Mouse (Mus musculus) liver, embryonic 12.5 days (tissue): ENCODE measurements around the gene Letm1. TPM values are rescaled to one million over a fixed set of nuclear protein-coding genes. Genes with fewer than 3 reads are reported as not detected.

Experiments used
- ATAC-seq: fragments of 200-750 bp; cut with Nextera tagmentation; 2 replicates; pipeline ENCODE4 v1.8.0; 2017; ENCODE audit warnings: moderate number of reproducible peaks, mild to moderate bottlenecking, moderate library complexity
- H3K27ac ChIP-seq: fragments of 300-500 bp; sonication (generic); 2 replicates; pipeline ENCODE4 v1.5.1; 2016; ENCODE audit warnings: mild to moderate bottlenecking
- H3K27me3 ChIP-seq: fragments of 300-500 bp; sonication (generic); replicated peaks from 2 replicates; pipeline ENCODE4 v1.6.1; 2016; ENCODE audit warnings: mild to moderate bottlenecking, moderate library complexity
- H3K36me3 ChIP-seq: fragments of 300-500 bp; sonication (generic); 2 replicates; pipeline ENCODE4 v1.6.1; 2016; ENCODE audit warnings: mild to moderate bottlenecking, moderate library complexity
- H3K4me1 ChIP-seq: fragments of 300-500 bp; sonication (generic); 2 replicates; pipeline ENCODE4 v1.6.1; 2016
- H3K4me2 ChIP-seq: fragments of 300-500 bp; sonication (generic); 2 replicates; pipeline ENCODE4 v1.6.1; 2016; ENCODE audit warnings: mild to moderate bottlenecking, moderate library complexity
- H3K4me3 ChIP-seq: fragments of 300-500 bp; sonication (generic); 2 replicates; pipeline ENCODE4 v1.5.1; 2016; ENCODE audit warnings: mild to moderate bottlenecking, moderate library complexity
- H3K9ac ChIP-seq: fragments of 300-500 bp; sonication (generic); 2 replicates; pipeline ENCODE4 v1.6.1; 2016; ENCODE audit warnings: mild to moderate bottlenecking, moderate library complexity
- H3K9me3 ChIP-seq: fragments of 300-500 bp; sonication (generic); replicated peaks from 2 replicates; pipeline ENCODE4 v1.6.1; 2016; ENCODE audit warnings: mild to moderate bottlenecking, moderate library complexity
- WGBS: fragments of 180-500 bp; shearing (Covaris S2); methylation state at CpG from one replicate; pipeline ENCODE4 v1.1.7; 2016; ENCODE audit not compliant: insufficient replicate concordance; 5-methylcytosine and 5-hydroxymethylcytosine counted together
- polyA plus RNA-seq: library from polyadenylated mRNA; unstranded; fragments of >200 nt; fragmentation: Nextera tagmentation; extraction: Ambion mirVana; gene quantifications from 2 replicates; pipeline ENCODE4 v1.2.1, GENCODE M21; 2016

The Letm1 gene
- polyA plus RNA-seq, 1 experiment from 2014 or later: 41.7 TPM

GRCm38 (mm10) chr5:33721541-33722265 is 60.9 kb downstream of the Letm1 start, which contains the start of gene Fgfr3:
Gene Fgfr3, plus strand, starts transcription at chr5:33721674.
- Histone ChIP-seq H3K27ac (peak within 1 kb of the TSS; percentile 25), H3K9ac (peak within 1 kb of the TSS; percentile 66), H3K27me3 (peaks cover 89% of the 10 kb centered on the region), H3K36me3 (no peaks in the 10 kb centered on the region), H3K4me2 (peak within 1 kb of the TSS; percentile 82), H3K4me3 (peak within 1 kb of the TSS; percentile 64), H3K4me1 (peaks cover 48% of the 10 kb centered on the region), H3K9me3 (no peaks in the 10 kb centered on the region)
- ATAC-seq: peak; percentile 66
- WGBS: under 1% methylated on average over 61 of the region's 73 CpGs

DNA sequence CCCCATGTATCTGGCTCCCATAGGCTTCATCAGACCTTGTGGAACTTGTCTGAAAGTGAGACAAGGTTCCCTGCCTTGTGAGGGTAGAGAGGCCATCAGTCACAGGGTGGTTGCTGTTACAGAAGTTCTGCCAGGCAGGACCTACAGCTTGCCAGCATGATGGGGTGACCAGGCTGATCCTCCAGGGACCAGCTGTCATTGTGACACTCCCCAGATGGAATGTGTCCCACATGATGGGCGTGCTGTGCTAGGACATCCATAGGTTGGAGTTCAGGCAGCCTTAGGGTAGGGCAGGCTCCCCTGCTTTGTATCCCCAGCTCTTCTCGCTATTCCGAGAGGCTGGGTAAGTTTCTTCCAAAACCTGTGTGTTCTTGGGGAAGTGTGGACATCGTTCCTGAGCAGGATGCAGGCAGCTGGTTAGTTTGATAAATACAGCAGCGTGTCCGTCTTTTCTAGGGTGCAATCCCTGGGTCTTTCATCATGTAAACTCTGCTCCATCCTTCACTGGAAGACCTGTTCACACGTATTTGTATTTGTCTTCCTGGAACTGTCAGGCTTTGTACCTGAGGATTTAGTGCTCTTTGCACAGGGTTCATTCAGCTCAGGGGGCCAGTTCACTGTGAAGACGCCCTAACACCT is 61.6 kb downstream of the Letm1 start:
- H3K9me3 ChIP-seq: no peaks in the 10 kb centered on the region
- H3K4me3 ChIP-seq: peak overlapping the region; percentile 64
- H3K27ac ChIP-seq: no peak overlapping the region
- H3K36me3 ChIP-seq: no peaks in the 10 kb centered on the region
- no peak overlapping the region for H3K9ac ChIP-seq
- WGBS: 8% methylated on average over 8 of the region's 8 CpGs
- H3K4me2 ChIP-seq: peak overlapping the region; percentile 82
- H3K27me3 ChIP-seq: peaks cover 81% of the 10 kb centered on the region
- peaks cover 44% of the 10 kb centered on the region for H3K4me1 ChIP-seq
- no peak for ATAC-seq

- peaks cover 72% of the 10 kb centered on the region for H3K27me3 ChIP-seq
Observed at GRCm38 (mm10) chr5:33718460-33718859, 64.2 kb downstream of the Letm1 start.

DNA sequence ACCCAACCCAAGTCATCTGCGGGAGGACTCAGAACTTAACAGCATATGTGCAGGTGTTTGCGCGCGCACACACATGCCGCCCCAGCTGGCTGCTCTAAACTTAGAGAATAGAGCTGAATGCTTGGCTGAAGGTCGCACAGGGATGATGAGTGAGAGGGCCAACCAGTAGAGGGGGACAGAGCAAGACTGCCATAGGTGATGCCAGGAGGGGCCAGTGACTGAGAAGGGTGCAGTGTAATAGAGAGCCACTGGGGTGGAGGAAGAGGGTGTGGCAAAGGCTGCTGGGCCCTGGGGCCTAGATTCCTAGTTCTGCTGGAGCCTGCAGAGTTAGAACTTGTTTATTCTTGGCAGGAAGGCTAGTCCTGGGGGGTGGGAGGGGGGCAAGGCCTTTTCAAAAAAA is 66.2 kb downstream of the Letm1 start:
- ATAC-seq: no peak
- 79% methylated on average over 6 of the region's 6 CpGs for WGBS

More at GRCm38 (mm10) chr5:33718460-33718859, 64.2 kb downstream of the Letm1 start:
- Histone ChIP-seq H3K27ac (no peak overlapping the region), H3K4me3 (no peak overlapping the region), H3K4me2 (no peak overlapping the region), H3K9me3 (no peaks in the 10 kb centered on the region), H3K36me3 (no peaks in the 10 kb centered on the region), H3K9ac (no peak overlapping the region), H3K4me1 (peaks cover 36% of the 10 kb centered on the region)
- ATAC-seq: no peak
- 55% methylated on average over 5 of the region's 5 CpGs for WGBS

DNA sequence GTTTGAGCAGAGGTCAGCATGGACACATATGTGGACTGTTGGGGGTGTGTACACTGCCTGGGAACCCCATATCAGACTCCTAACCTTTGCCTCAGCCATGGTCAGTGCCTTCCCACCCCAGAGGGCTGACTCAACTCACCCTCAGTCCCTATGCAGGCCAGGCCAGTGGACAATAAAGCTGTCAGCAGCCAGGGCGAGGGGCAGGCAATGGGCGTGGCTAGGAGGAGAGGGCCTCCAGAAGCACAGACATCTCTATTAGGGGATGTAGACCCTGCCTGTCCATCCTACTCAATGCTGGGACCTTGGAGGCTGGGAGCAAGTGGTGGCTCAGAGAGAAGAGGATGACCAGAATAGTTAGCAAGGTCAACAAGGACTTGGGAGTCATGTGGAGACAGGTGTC is 67.4 kb downstream of the Letm1 start:
- no peak for ATAC-seq
- no peak overlapping the region for H3K9ac ChIP-seq
- peaks cover 39% of the 10 kb centered on the region for H3K27me3 ChIP-seq
- 55% methylated on average over 2 of the region's 2 CpGs for WGBS
- peaks cover 3% of the 10 kb centered on the region for H3K4me1 ChIP-seq
- H3K9me3 ChIP-seq: no peaks in the 10 kb centered on the region
- H3K36me3 ChIP-seq: no peaks in the 10 kb centered on the region
- no peak overlapping the region for H3K27ac ChIP-seq
- no peak overlapping the region for H3K4me2 ChIP-seq
- no peak overlapping the region for H3K4me3 ChIP-seq

More for the DNA sequence above, 66.2 kb downstream of the Letm1 start:
- peaks cover 52% of the 10 kb centered on the region for H3K27me3 ChIP-seq
- no peaks in the 10 kb centered on the region for H3K36me3 ChIP-seq
- H3K27ac ChIP-seq: no peak overlapping the region
- no peak overlapping the region for H3K4me2 ChIP-seq
- H3K4me1 ChIP-seq: peaks cover 16% of the 10 kb centered on the region
- no peak overlapping the region for H3K4me3 ChIP-seq
- H3K9me3 ChIP-seq: no peaks in the 10 kb centered on the region
- no peak overlapping the region for H3K9ac ChIP-seq

DNA sequence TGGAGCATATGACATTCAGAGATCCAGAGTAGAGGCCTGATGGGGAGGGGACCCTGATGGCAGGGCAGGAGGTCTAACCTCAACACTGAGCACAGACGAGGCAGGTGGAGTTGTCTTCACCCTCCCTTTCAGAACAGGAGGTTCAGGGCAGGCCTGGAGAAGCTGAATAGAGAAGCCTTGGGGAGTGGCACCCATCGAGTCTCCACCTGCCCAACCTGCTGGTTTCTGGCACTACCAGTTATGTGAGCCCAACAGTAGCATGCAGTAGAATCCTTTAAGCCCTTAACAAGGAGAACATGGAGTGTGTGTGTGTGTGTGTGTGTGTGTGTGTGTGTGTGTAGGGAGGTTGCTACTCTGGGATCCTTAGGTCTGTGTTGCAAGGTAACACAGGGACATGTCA is 70.1 kb downstream of the Letm1 start:
- peaks cover 16% of the 10 kb centered on the region for H3K27me3 ChIP-seq
- no peak overlapping the region for H3K27ac ChIP-seq
- ATAC-seq: no peak

DNA sequence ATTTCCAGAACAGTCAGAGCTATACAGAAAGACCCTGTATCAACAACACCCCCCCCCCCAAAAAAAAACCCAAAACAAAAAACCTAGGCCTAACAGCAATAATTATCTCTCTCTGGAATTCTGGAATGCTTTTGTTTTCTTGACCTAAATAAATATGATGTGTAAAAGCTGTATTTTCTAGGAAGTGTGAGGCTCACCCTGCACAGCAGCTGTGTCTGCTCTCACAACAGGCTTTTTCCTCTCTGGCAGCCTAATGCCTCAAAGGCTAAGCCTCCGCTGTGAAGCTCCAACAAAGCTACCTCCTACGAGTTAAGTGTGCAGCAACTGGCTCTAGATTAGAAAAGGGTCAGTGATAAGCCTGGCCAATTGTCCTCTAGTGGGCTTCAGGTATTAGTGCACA is 73.6 kb downstream of the Letm1 start:
- H3K27ac ChIP-seq: no peak overlapping the region
- ATAC-seq: no peak
- H3K9ac ChIP-seq: no peak overlapping the region
- no peaks in the 10 kb centered on the region for H3K9me3 ChIP-seq
- H3K4me2 ChIP-seq: no peak overlapping the region
- peaks cover 14% of the 10 kb centered on the region; the same call in 1 of the 2 replicates for H3K27me3 ChIP-seq
- 50% methylated on average over 2 of the region's 2 CpGs for WGBS
- no peaks in the 10 kb centered on the region for H3K36me3 ChIP-seq
- H3K4me3 ChIP-seq: no peak overlapping the region
- peaks cover 21% of the 10 kb centered on the region for H3K4me1 ChIP-seq

More for the DNA sequence above, 70.1 kb downstream of the Letm1 start:
- Histone ChIP-seq H3K36me3 (no peaks in the 10 kb centered on the region), H3K4me2 (no peak overlapping the region), H3K4me1 (no peaks in the 10 kb centered on the region), H3K9me3 (no peaks in the 10 kb centered on the region), H3K9ac (no peak overlapping the region), H3K4me3 (no peak overlapping the region)
- 51% methylated on average over 2 of the region's 2 CpGs for WGBS

DNA sequence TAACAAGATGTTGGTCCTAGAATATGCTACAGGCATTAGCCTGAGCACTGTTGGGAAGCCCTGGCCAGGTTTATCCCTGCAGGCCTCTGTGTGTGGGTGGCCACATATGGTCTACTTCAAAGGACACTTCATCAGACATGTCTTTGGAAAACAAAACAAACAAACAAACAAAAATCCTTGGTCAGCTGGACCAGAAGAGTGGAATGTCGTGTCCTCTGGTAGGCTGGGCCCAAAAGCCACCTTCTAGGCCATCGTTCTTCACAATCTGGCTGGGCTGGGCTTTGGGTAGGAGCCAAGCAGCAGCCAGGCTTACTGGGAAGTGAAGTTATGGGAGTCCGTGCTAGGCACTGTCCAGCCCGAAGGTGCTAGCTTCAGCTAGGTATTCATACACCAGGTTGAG is 75.5 kb downstream of the Letm1 start:
- H3K27ac ChIP-seq: no peak overlapping the region
- no peak overlapping the region for H3K9ac ChIP-seq
- H3K4me1 ChIP-seq: peaks cover 25% of the 10 kb centered on the region
- no peaks in the 10 kb centered on the region for H3K36me3 ChIP-seq
- no peak overlapping the region for H3K4me2 ChIP-seq
- WGBS: 52% methylated on average over 4 of the region's 4 CpGs
- ATAC-seq: no peak
- no peak overlapping the region for H3K4me3 ChIP-seq
- H3K9me3 ChIP-seq: no peaks in the 10 kb centered on the region
- H3K27me3 ChIP-seq: 0 out of 2 replicates have a peak, but pooled peaks cover 12% of the 10 kb centered on the region

GRCm38 (mm10) chr5:33706350-33706629 is 76.3 kb downstream of the Letm1 start:
- H3K36me3 ChIP-seq: no peaks in the 10 kb centered on the region
- ATAC-seq: no peak
- no peak overlapping the region for H3K27ac ChIP-seq
- H3K9ac ChIP-seq: no peak overlapping the region
- H3K4me2 ChIP-seq: no peak overlapping the region
- H3K4me3 ChIP-seq: no peak overlapping the region
- H3K9me3 ChIP-seq: no peaks in the 10 kb centered on the region
- WGBS: 76% methylated on average over 1 of the region's 1 CpGs
- peaks cover 16% of the 10 kb centered on the region; the same call in 1 of the 2 replicates for H3K27me3 ChIP-seq
- H3K4me1 ChIP-seq: peaks cover 28% of the 10 kb centered on the region

DNA sequence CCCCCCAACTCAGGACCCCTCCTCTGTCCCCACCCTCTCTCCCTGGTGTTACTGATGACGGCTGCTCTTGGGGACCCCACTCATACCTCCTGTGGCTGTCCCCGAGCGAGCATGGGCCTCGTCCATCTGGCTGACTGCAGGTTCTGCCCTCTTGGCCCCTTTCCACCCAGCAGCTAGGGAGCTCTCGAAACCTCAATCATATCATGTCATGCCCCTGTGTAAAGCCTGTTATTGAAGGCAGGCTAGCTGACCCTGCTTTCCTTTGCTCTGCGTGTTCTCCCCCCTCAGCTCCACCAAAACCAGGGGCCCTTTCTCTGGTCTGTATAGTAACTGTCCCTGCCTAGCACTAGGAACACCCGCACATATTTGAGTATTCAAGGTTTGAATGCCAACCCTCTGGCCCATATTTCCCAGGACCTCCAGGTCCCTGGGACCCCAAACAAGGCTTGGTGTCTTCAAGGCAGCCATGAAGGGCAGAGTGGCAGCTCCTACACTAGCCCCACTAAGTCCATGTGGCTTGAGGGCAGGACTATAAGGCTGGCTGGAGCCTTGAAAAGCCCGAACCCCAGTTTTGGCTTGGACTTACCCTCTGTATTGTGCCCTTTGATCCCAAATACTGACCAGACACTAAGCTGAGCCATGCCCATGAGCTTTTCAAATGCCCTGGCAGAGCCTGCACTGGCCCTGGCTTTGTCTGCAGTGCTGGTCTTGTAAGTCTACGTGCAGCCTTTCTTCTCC is 76.8 kb downstream of the Letm1 start:
- Histone ChIP-seq H3K27me3 (peaks cover 21% of the 10 kb centered on the region; the same call in 1 of the 2 replicates), H3K4me2 (peak overlapping the region; percentile 27; the same call in 1 of the 2 replicates), H3K36me3 (no peaks in the 10 kb centered on the region), H3K4me1 (peaks cover 29% of the 10 kb centered on the region), H3K9ac (0 out of 2 replicates have a peak overlapping the region, but pooled peaks have one; percentile 4), H3K27ac (no peak overlapping the region; the same call in 1 of the 2 replicates), H3K9me3 (no peaks in the 10 kb centered on the region), H3K4me3 (no peak overlapping the region)
- no peak for ATAC-seq
- WGBS: 46% methylated on average over 9 of the region's 9 CpGs

- no peak overlapping the region for H3K27ac ChIP-seq
- H3K27me3 ChIP-seq: peaks cover 24% of the 10 kb centered on the region
- peak overlapping the region; percentile 27; the same call in 1 of the 2 replicates for H3K4me2 ChIP-seq
- peaks cover 35% of the 10 kb centered on the region for H3K4me1 ChIP-seq
- no peaks in the 10 kb centered on the region for H3K9me3 ChIP-seq
- H3K4me3 ChIP-seq: no peak overlapping the region
- 56% methylated on average over 11 of the region's 11 CpGs for WGBS
- no peaks in the 10 kb centered on the region for H3K36me3 ChIP-seq
- H3K9ac ChIP-seq: no peak overlapping the region
- ATAC-seq: no peak
Observed at GRCm38 (mm10) chr5:33704945-33705611, 77.5 kb downstream of the Letm1 start.
